Mouse (Mus musculus) heart, embryonic 11.5 days (tissue): Measurements from ENCODE around the gene Fndc7. TPM values are rescaled to one million over a fixed set of nuclear protein-coding genes. Genes with fewer than 3 reads are reported as not detected.

Experiments used
- ATAC-seq: fragments of 200-750 bp; cut with Nextera tagmentation; replicated peaks from 2 replicates; pipeline ENCODE4 v1.8.0; 2017; ENCODE audit warnings: moderate library complexity; ENCODE audit not compliant: insufficient number of reproducible peaks, low FRiP score, low TSS enrichment
- H3K27ac ChIP-seq: fragments of 300-500 bp; sonication (generic); 2 replicates; pipeline ENCODE4 v1.5.1; 2014; ENCODE audit warnings: mild to moderate bottlenecking, low read depth, low read length
- H3K27me3 ChIP-seq: fragments of 300-500 bp; sonication (generic); 2 replicates; pipeline ENCODE4 v1.6.1; 2014; ENCODE audit warnings: mild to moderate bottlenecking, low read length, mixed read lengths; ENCODE audit not compliant: control insufficient read depth, insufficient read depth
- H3K36me3 ChIP-seq: fragments of 300-500 bp; sonication (generic); 2 replicates; pipeline ENCODE4 v1.6.1; 2014; ENCODE audit warnings: mild to moderate bottlenecking, low read length, moderate library complexity, mixed read lengths; ENCODE audit not compliant: control insufficient read depth, insufficient read depth
- H3K4me1 ChIP-seq: fragments of 300-500 bp; sonication (generic); 2 replicates; pipeline ENCODE4 v1.6.1; 2014; ENCODE audit warnings: low read length; ENCODE audit not compliant: control insufficient read depth, insufficient read depth
- H3K4me2 ChIP-seq: fragments of 300-500 bp; sonication (generic); 2 replicates; pipeline ENCODE4 v1.6.1; 2014; ENCODE audit warnings: mild to moderate bottlenecking, moderate library complexity
- H3K4me3 ChIP-seq: fragments of 300-500 bp; sonication (generic); 2 replicates; pipeline ENCODE4 v1.5.1; 2014; ENCODE audit warnings: low read depth, low read length
- H3K9ac ChIP-seq: fragments of 300-500 bp; sonication (generic); 2 replicates; pipeline ENCODE4 v1.6.1; 2014; ENCODE audit warnings: mild to moderate bottlenecking, low read depth, low read length, moderate library complexity
- H3K9me3 ChIP-seq: fragments of 300-500 bp; sonication (generic); replicated peaks from 2 replicates; pipeline ENCODE4 v1.6.1; 2016; ENCODE audit warnings: low read length; ENCODE audit not compliant: control insufficient read depth
- WGBS: fragments of 180-500 bp; shearing (Covaris S2); extraction: QIAGEN DNeasy Blood & Tissue Kit; methylation state at CpG from one replicate; pipeline ENCODE4 v1.1.7; 2014; ENCODE audit not compliant: insufficient replicate concordance; 5-methylcytosine and 5-hydroxymethylcytosine counted together
- polyA plus RNA-seq: library from polyadenylated mRNA; unstranded; fragments of >200 nt; fragmentation: Nextera tagmentation; extraction: Ambion mirVana; gene quantifications from 2 replicates; pipeline ENCODE4 v1.2.1, GENCODE M21; 2014

The Fndc7 gene
- polyA plus RNA-seq, 1 experiment from 2014 or later: not detected

DNA sequence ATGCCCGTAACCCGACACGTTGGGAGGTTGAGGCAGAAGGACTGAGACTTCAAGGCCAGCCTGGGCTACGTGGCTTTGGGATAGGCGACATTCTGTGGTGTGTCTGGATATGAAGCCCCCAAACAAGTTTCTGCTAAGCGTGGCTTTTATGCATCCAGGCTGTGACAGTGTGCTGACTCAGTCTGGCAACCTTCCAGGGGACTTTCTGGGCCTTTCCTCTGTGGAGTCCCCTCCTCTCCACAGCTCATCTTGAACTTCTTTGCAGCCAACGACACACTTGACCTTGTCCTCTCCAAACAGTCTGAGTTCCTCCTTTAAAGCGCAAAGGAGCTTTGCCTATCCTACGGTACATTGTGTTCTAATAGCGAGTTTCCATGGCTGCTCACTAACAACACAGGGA, 33.9 kb downstream of the Fndc7 start:
- Histone ChIP-seq H3K4me3 (no peak overlapping the region), H3K4me1 (peaks cover 20% of the 10 kb centered on the region), H3K9me3 (no peaks in the 10 kb centered on the region), H3K36me3 (no peaks in the 10 kb centered on the region), H3K27me3 (no peaks in the 10 kb centered on the region), H3K27ac (no peak overlapping the region), H3K4me2 (no peak overlapping the region), H3K9ac (peak overlapping the region; percentile 22; the same call in 1 of the 2 replicates)
- 67% methylated on average over 10 of the region's 10 CpGs for WGBS
- no peak for ATAC-seq

DNA sequence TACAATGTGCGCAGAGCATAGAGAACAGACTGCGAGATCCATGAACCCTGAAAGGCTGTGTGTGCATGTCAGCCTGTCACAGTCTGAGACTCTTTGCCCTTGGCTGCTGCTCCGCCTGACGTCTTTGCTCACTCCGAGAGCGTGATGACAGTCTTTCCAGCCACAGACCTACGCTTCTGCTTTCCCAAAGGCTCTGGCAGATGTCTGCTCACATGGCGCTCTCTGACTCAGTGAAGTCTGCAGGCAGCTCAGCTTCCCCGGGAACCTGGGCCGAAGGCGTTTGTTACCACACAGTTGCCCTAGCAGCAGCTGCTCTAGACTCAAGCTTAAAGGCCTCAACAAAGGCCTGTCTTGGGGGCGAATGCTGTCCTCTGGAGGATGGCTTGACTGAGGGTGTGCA, 34.4 kb downstream of the Fndc7 start:
- no peak overlapping the region for H3K4me2 ChIP-seq
- no peak overlapping the region for H3K4me3 ChIP-seq
- no peak for ATAC-seq
- H3K36me3 ChIP-seq: no peaks in the 10 kb centered on the region
- 35% methylated on average over 12 of the region's 12 CpGs for WGBS
- H3K27ac ChIP-seq: peak overlapping the region; percentile 46; the same call in 1 of the 2 replicates
- no peak overlapping the region for H3K9ac ChIP-seq
- no peaks in the 10 kb centered on the region for H3K27me3 ChIP-seq
- H3K9me3 ChIP-seq: no peaks in the 10 kb centered on the region
- H3K4me1 ChIP-seq: peaks cover 20% of the 10 kb centered on the region

DNA sequence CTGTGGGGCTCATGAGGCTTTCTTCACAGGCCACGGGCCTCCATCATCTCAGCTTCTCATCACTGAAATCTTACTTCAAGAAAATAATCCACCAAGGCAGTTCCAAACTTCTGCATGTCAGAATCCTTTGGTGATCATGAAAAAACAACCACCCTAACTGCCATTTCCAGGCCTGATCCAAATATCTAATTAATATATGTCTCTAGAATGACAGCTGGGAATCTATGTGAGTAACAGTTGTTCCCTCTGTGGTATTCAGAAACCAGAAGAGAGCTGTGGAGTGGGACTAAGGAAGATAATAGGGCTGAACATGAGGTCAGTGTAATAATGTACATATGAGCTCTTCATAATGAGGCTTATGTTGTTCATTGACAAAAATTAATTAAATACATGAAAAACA, 36.5 kb downstream of the Fndc7 start:
- Histone ChIP-seq H3K9ac (no peak overlapping the region), H3K27ac (no peak overlapping the region), H3K9me3 (no peaks in the 10 kb centered on the region), H3K36me3 (no peaks in the 10 kb centered on the region), H3K27me3 (no peaks in the 10 kb centered on the region), H3K4me2 (no peak overlapping the region), H3K4me3 (no peak overlapping the region), H3K4me1 (peaks cover 17% of the 10 kb centered on the region)
- 76% methylated on average over 1 of the region's 1 CpGs for WGBS
- no peak for ATAC-seq

DNA sequence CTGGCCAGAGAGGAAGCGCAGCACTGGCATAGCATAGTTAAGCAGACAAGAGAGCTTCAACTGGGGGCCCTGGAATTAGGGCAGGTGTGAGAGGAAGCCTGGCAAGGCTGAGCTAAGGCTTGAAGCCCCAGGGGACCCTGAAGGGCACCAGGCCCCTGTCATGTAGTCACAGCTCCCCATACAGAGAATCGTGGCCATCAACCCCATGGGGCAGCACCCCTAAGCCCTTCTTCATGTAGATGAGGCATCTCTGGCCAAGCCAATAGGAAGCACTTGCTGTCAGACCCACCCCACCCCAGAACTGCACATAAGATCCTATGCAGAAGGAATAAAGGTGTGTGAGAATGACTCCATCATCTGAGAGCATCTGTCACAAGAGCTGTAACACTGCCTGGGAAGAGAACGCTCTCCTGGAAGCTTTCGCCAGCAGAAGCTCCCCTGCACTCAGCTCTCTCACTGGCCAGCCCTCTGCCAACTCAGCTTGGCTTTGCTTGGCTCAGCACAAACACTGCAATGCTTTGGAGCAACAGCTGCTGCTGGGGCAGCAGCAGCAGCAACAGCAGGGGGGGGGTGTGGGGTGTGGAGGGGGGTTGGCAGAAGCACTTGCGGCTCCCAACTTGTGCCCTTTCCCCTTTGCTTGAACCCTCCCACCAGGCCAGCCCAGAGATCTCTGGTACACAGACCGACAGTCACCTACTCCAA, 37.7 kb downstream of the Fndc7 start:
- Histone ChIP-seq H3K27ac (no peak overlapping the region), H3K4me3 (no peak overlapping the region), H3K9ac (no peak overlapping the region), H3K27me3 (no peaks in the 10 kb centered on the region), H3K4me2 (no peak overlapping the region), H3K36me3 (no peaks in the 10 kb centered on the region), H3K9me3 (no peaks in the 10 kb centered on the region), H3K4me1 (peaks cover 16% of the 10 kb centered on the region)
- no peak for ATAC-seq
- 55% methylated on average over 6 of the region's 6 CpGs for WGBS

DNA sequence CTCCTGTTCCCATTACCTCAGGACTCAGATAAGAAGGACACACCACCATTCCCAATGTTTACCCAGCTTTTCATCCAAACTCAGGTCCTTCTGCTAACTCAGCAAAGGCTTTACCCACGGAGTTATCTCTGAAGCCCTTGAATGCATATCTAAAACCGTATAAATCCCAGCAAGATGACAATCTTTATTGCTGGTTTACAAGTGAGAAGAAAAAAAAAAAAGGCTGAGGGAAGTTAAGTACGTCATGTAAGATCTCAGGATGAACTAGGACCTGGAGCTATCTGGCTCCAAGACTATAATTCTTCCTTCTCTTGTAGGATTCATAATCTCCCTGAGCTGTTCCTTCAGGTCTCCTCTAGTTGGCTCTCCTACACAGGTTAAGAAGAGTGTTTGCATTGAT, 38.3 kb downstream of the Fndc7 start:
- H3K4me1 ChIP-seq: peaks cover 16% of the 10 kb centered on the region
- H3K4me3 ChIP-seq: no peak overlapping the region
- ATAC-seq: no peak
- H3K9me3 ChIP-seq: no peaks in the 10 kb centered on the region
- no peaks in the 10 kb centered on the region for H3K36me3 ChIP-seq
- no peaks in the 10 kb centered on the region for H3K27me3 ChIP-seq
- H3K9ac ChIP-seq: no peak overlapping the region
- no peak overlapping the region for H3K27ac ChIP-seq
- WGBS: 53% methylated on average over 3 of the region's 3 CpGs
- H3K4me2 ChIP-seq: no peak overlapping the region

DNA sequence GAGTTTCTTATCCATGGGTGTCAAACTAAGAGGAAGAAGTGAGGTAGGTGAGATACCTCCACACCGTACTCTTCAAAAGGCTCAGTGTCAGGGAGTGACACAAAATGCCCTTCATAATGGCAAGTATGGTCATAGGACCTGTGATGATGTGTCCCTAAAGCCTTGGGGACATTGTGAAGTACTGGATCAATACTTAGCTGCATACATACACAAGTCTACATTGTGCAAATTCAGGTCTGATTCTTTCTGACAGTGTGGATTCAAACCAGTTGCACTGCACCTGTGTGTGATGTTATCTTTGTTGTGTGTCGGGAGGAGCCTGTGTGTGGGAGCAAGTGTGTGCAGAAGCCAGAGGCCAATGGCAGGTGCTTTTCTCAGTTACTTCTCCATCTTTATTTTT, 38.7 kb downstream of the Fndc7 start:
- H3K27ac ChIP-seq: no peak overlapping the region

DNA sequence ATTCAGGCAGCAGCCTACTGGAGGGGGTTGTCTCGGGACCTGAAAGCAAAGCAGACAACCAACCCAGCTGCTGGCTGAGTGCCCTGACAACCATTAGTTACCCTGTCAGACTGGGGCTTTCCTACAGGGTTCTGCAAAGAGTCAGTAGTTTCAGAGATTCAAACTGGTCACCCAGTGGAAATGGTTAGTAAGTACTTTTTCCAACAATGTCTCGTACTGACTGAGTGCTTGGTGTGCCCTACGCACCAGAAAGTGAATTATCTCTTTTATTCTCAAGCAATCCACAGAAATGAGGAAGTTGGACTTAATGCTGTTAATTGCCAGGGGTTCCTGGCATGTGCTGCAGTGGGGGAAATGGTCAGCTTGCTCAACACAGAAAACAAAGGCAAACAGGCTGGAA, 39.3 kb downstream of the Fndc7 start:
- Histone ChIP-seq H3K27ac (no peak overlapping the region), H3K9me3 (no peaks in the 10 kb centered on the region), H3K4me2 (no peak overlapping the region), H3K27me3 (no peaks in the 10 kb centered on the region), H3K9ac (no peak overlapping the region), H3K4me1 (peaks cover 8% of the 10 kb centered on the region), H3K36me3 (no peaks in the 10 kb centered on the region), H3K4me3 (no peak overlapping the region)
- ATAC-seq: no peak
- WGBS: 60% methylated on average over 3 of the region's 3 CpGs

More for the DNA sequence above, 38.7 kb downstream of the Fndc7 start:
- no peaks in the 10 kb centered on the region for H3K36me3 ChIP-seq
- H3K9me3 ChIP-seq: no peaks in the 10 kb centered on the region
- no peak for ATAC-seq
- H3K4me2 ChIP-seq: no peak overlapping the region
- H3K4me1 ChIP-seq: peaks cover 13% of the 10 kb centered on the region
- H3K9ac ChIP-seq: no peak overlapping the region
- 79% methylated on average over 2 of the region's 2 CpGs for WGBS
- H3K27me3 ChIP-seq: no peaks in the 10 kb centered on the region
- H3K4me3 ChIP-seq: no peak overlapping the region

DNA sequence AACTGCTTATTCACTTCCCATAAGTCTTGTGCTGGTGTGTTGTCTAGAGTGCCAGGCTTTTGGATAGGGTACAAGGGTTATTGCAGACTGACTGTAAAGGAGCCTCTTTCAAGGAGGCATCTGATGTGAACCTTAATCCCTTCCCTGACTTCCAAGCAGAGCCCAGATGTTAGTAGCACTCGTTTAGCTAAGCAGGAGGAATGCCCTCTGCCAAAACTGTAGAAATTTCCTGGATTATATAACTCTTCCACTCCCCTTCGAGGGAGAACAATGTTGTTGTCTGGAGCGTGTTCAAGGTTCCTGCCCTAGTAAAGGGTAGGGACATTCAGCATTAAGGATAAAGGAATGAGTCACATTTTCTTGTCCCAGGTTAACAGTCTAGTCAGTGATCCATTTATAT, 43.2 kb downstream of the Fndc7 start:
- Histone ChIP-seq H3K4me1 (no peaks in the 10 kb centered on the region), H3K4me3 (no peak overlapping the region), H3K4me2 (no peak overlapping the region), H3K27me3 (no peaks in the 10 kb centered on the region), H3K27ac (no peak overlapping the region), H3K36me3 (no peaks in the 10 kb centered on the region), H3K9ac (no peak overlapping the region), H3K9me3 (no peaks in the 10 kb centered on the region)
- ATAC-seq: no peak
- 71% methylated on average over 3 of the region's 3 CpGs for WGBS

DNA sequence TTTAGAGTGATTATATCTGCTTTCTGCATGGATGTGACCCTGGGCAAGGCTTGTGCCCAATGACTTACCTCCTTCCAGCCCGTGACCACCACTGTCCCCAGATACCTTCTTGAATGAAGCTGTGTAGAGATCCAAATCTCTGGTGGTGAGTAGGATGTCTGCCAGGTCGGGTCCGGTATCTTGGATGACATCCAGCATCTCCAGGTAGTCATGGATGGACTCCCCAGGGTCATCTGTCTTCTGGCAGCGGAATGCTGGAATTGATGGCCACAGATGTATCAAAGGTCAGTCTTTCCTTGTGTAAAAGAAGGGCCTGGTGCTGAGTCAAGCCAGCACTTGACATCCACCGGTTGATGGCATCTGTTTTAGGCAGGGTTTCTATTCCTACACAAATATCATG, 45.3 kb downstream of the Fndc7 start:
- Histone ChIP-seq H3K4me3 (no peak overlapping the region), H3K9me3 (no peaks in the 10 kb centered on the region), H3K36me3 (no peaks in the 10 kb centered on the region), H3K4me2 (no peak overlapping the region), H3K9ac (no peak overlapping the region), H3K27ac (no peak overlapping the region), H3K27me3 (no peaks in the 10 kb centered on the region), H3K4me1 (no peaks in the 10 kb centered on the region)
- WGBS: 76% methylated on average over 5 of the region's 5 CpGs
- no peak for ATAC-seq
